Mouse (Mus musculus): ENCODE results near the gene 4930415O20Rik. TPM values are rescaled to one million over a fixed set of nuclear protein-coding genes. Genes with fewer than 3 reads are reported as not detected.

4930415O20Rik gene
- total RNA-seq, 2 experiments from 2014 or later = not detected

DNA sequence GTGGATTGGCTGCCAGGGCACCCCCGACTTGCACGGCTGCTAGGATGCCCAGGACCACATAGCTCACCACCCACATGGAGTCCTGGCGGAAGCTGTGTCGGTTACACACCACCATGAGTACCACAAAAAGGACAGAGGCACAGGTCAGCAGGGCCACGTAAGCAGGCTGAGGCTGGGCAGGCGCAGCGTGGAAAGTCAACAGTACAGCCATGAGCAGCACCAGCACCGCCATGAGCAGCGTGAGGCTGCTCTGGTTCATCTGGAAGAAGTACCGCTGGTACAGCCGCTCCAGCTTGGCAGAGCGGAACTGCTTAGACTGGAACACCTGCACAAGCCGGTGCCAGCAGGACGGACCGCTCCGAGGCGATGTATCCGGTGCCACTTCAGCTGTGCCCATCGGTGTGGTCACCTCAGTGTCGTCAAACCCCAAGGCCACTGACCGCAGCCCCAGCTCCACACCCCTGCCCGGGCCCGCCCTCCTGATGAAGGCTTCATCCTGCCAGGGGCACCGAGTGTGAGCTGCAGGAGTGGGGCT is 33.3 kb downstream of the 4930415O20Rik start:
- DNase-seq (ENCODE audit: low spot score in 2 of 2) = no peak

DNA sequence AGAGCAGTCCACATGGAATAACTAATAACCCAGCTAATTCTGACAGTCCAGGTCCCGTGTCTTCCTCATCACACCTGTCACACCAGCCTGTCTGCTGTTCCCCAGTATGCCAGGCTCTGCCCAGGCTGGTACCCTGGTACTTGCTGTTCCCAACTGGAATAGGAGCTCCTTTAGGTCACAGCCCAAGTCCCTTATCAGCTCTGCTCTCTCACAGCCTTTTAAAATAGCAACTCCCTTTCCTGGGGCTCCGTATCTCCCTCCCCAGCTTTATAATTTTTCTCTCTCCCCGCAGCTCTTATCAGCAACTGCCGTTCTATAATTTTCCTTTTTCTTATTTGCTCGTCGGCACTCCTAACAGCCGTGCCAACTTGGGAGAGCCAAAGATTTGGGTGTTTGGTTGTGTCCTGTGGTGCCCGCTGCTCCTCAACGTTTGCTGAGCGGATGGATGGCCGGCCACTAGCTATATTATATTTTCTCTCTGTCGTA is 35.3 kb downstream of the 4930415O20Rik start:
- DNase-seq (ENCODE audit: low spot score in 2 of 2) = no peak

DNA sequence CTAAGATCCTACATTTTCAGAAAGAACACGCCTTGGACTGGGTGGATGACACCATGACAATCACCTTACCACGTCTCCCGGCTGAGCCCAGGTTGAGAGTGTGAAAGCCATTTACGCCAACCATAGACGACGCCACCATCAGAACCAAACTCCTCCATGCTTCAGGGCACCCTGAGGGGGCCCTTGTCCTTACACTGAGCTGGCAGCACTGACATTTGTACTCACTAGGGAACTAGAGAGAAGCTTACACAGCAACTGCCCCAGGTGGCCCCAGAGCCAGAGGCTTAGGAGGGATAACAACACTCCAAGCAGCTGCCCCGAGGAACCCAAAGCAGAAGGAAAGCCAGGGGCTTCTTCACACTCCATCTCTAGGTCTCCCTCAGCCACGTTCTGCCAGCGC is 35.9 kb downstream of the 4930415O20Rik start:
- DNase-seq (ENCODE audit: low spot score in 2 of 2) = no peak

DNA sequence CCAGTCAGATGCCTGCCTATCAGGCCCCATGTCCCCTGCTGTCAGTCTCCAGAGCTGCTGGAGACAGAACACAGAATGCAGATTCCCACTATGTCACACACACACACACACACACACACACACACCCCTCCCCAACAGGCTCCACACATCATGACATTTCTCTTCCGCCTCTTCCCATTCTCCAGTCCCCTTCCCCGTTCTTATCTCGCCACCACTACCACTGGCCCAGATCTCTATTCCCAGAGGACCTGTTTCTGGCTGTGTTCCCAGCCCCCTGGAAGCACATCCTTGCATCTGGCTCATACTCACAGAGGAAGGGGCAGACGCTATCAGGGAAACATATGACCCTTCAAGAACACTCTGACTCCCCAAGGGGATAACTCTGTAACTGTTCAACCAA is 36.8 kb downstream of the 4930415O20Rik start:
- DNase-seq (ENCODE audit: low spot score in 2 of 2) = no peak

DNA sequence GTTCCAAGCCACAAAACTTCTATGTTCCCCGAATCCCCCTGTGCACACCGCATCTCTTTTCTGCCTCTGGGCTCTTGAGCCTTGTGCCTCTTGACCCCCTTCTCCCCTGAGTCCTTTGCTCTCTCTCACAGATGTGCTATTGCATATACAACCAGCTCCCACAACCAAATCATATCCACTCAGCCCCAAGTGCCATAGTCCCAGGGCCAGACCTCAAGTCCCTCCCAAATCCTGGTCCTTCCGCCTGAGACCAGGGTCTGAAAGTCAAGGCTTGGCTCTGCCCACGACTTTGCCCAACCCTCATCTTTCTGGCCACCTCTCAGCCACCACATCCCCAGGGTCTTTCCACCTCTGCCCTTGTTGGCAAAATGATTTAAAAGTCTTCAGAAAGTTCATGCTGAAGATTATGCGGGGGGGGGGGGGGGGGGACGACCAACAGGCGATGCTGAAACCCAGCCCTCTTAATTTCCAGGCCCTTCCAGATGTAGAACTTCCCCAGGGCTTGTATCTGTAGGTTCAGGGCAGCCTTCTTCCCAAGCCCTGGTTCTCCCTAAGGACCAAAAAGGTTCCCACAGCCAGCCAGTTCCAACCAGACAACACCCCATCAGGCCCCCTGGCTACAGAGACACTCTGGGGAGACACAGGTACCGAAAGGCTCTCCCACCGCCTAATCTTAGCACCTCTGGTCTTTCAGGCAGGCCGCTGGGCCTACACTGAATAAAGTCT is 37.4 kb downstream of the 4930415O20Rik start:
- no peak for DNase-seq (ENCODE audit: low spot score in 2 of 2)

DNA sequence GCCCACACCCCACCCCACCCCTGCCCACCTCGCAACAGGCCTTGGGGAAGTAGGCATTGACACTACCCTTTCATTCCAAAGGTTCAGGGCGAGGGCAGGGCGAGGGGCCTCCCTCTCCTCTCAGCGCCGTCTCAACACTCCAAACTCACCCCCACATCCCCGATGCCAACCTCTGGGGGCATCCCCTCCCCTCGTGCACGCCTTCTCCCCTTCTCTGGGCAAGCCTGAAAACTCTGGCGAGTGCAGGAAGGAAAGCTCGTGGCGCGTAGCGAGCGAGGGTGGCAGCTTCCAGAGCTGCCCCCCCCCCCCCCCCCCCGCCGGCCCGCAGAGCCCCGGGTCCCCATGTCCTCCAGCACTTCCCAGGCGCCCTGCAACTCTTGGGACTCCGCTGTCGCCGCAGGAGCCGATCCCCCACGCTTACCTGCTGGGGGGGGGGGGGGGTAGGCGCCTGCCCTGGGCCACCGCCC is 38.0 kb downstream of the 4930415O20Rik start:
- DNase-seq (ENCODE audit: low spot score in 2 of 2) = no peak

DNA sequence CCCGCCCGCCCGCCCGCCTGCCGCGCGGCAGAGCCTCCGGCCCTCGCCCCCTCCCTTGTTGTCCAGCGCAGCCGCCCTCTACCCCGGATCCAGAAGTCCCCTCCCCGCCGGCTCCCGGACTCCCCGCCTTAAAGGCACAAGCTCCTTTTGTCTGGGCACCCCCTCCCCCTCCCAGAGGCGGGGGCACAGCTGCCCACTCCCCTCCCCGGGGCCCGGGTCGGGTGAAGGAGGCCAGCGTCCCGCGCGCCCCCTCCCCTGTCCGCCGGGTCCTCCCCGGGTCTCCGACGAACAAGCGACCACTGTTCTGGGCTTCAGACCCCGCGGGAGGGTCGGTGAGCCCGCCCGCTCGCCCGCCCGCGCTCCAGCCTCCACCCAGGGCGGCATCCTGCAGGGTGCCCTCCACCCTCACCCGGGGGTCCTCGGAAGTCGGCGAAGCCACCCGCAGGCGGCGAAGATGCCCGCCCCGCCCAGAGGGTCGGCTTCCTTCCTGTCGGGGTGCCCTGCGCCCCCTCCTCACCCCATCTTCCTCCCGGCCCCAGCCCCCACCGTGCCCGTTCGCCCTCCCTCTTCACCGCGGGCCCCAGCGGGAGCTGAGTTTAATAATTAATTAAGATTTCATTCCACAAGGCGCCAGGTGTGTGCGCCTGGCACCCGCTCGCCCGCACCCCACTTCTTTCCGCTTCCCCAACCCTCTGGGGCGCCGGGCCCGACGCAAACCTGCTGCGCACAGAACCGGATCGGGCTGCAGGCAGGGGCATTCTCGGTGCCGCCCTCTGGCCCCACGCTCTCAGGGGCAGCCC is 38.7 kb downstream of the 4930415O20Rik start, which contains the start of gene Adcy6:
TSS of gene Adcy6 (minus strand) at position 746 of the 800 bp plus-strand sequence.
- DNase-seq (ENCODE audit: low spot score in 2 of 2) = peak; percentile 62

DNA sequence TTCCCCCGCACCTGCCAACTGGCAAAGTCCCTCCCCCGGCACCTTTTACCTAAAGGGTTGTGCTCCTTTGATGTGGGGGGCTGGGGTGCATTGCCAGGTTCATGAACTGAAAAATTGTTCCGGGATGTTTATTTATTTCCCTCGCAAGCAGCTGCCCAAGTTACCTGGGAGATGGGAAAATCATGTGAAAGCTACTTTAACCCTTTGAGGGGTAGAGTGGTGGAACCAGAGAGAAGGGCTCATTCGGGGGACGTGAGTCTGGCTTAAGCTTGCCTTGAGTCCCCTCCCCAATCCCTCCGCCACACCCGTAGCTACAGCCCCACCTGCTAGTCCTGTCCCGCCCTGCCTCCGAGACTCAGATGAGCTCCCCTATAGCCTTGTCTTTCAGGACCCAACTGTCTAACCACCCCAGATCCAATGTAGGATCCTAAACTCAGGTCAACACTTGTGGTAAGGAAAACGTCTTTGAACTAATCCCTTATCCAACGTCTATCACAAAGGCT is 39.4 kb downstream of the 4930415O20Rik start:
- no peak for DNase-seq (ENCODE audit: low spot score in 2 of 2)

DNA sequence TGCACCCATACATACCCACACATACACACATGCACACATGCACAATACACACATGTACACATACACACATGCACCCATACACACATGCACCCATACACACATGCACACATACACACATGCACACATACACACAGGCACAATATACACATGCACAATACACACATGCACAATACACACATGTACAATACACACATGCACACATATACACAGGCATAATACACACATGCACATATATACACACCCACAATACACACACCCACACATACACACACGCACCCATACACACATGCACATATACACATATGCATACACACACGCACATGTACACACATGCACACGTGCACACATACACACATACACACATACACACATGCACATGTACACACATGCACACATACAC is 41.4 kb downstream of the 4930415O20Rik start:
- no peak for DNase-seq (ENCODE audit: low spot score in 2 of 2)

DNA sequence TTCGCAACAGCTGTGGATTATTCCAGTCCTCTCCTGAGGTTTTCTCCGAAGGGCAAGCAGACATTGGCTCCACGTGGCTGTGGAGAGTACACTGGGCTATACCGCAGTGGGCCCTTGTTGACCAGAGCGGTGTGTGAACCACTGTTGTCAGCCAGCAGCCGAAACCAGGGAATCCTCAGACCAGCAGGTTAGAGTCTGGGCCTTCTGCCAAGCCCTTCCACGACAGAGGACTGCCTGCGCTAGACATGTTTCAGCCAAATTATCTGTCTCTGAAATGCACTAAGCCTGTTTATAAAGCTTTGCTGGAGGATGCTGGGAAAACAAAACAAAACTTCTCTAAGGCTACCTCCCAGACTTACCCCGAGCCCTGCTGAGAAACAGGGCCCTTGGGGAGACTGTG is 43.7 kb downstream of the 4930415O20Rik start:
- DNase-seq (ENCODE audit: low spot score in 2 of 2) = no peak

DNA sequence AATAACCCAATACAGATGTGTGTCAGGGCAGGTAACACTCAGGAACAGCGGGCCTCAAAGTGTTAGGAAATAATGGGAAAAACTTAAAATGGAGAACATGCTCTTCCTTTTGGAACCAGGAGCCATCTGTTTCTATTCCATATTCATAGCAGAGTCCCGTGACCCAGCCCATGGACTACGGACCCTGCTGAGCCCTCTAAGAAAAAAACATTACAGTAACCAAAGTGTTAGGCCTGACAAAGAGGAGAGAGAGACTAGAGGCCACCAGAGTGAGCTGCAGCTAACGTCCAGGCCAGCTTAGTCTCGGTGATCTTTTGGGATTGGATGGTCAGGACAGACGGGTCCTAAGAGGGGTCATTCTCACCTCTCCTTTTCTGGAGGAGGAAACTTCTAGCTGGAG is 44.2 kb downstream of the 4930415O20Rik start:
- no peak for DNase-seq (ENCODE audit: low spot score in 2 of 2)

DNA sequence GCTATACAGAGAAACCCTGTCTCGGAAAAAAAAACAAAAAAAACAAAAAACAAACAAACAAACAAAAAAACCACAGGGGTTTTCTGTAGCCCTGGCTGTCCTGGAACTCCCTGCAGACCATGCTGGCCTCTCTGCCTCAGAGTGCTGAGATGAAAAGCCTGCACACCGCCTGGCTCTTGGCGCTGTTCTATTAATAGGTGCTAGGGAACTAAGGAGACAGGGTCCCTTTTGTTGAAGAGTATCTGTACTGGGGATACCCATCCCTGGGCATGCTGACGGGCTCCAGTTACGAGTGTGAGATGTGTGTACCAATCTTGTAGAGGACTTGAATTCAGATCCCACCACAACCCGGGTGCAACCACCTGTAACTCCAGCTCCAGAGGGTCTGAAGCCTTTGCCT is 44.9 kb downstream of the 4930415O20Rik start:
- no peak for DNase-seq (ENCODE audit: low spot score in 2 of 2)

DNA sequence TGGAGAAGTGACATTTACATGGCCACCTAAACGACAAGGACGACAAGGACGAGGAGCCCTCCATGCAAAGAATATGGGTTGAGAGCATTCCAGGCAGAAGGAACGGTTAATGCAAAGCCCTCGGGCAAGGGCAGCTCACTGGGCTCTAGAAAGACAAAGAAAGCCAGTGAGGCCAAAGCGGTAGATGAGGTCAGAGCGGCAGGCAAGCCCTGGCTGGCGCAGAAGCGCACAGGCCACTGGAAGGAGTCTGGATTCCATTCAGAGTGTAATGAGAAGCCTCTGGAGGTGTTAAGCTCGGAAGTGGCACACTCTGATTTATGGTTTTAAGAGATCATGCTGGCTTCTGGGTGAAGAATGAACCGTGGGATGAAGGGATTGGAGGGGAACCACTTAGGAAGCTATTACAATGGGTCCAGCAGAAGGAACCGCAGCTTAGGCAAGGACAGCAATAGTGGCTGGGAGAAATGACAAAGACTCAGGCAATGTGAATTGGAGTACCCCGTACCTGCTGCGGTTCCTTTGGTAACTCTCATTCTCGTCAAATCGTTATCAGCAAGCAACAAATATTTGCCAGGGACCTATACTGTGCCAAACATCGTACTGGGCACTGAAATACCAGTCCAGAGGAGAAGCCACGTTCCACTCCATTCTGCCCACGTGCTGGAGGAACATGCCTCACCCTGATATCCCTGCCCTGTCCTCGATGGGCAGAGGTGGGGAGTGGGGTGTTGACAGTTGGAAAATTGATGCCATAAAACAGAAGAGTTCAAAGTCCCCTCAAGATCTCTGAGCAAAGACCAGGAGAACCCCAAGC is 45.8 kb downstream of the 4930415O20Rik start:
- no peak for DNase-seq (ENCODE audit: low spot score in 2 of 2)

DNA sequence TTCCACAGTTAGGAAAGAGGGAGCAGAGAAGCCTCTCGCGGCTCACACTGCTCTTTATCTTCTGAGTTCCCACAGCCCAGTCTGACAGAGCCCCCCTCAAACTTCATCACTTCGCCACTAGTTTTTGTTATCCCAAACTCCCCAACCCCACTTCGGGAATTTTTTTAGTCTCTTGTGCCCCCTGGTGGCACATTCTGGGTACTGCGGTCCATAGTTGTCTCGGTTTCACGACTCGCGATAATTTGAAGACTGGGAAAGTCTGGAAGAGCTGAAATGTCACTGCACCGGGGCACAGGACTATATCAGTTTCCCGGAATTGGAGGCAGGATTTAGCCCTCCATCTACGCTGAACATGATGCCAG is 46.4 kb downstream of the 4930415O20Rik start:
- peak; percentile 65 to 78 for DNase-seq (ENCODE audit: low spot score in 2 of 2)

DNA sequence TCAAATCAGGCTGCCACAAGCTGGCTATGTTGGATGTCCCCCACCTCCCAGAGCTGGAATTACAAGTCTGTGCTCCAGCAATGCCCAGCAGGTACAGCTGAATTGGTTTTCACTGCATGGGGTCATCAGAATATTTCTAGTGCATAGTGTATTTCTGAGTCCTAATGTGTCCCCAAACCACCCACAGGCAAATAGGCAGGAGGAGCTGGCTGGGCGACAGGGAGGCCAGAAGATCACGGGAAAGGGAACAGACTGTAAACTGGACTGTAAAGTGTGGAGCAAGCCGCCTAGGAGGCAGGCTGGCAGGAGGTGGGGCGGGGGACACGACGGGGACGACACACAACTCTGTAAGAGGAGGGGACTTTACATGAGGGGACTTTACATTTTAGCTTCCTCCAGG is 51.4 kb downstream of the 4930415O20Rik start:
- no peak for DNase-seq (ENCODE audit: low spot score in 2 of 2)

DNA sequence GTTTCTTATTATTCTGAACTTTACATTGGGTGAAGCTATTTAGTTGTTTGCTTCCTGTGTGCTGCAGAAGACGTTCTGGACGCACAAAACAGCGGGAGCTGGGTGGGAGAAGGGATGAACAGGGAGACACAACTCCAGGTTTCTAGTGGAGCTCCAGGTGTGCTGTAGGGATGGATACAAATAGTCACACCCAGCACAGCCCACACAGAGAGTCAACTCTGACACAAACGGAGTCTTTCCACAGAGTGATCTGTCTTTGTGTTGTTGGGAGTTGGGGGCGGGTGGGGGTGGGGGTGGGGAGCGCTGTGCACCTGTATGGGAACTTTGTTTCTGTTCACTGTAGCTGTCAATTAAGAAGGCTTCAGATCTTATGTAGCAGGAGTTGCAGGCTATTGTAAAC is 51.9 kb downstream of the 4930415O20Rik start:
- DNase-seq (ENCODE audit: low spot score in 2 of 2) = no peak

DNA sequence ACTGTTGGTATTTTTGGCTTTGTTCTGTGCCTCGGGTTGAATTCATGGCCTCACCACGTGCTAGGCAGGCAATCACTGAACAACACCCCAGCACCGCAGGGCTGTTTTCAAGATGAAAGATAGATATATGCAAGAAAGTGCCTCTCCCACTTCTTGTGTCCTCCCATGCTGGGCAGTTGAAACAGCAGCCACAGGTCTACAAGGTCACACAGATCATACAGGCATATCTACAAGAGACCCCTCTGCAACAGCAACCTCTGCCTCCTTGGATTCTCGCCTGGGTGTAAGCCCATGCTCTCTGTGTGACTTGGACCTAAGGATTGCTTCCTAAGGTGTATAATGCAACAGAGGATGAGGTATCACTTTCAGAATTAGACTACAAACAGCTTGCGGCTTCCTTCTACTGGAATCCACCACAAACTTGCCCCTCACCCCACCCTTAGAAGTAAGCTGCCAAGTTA is 52.6 kb downstream of the 4930415O20Rik start:
- no peak for DNase-seq (ENCODE audit: low spot score in 2 of 2)

DNA sequence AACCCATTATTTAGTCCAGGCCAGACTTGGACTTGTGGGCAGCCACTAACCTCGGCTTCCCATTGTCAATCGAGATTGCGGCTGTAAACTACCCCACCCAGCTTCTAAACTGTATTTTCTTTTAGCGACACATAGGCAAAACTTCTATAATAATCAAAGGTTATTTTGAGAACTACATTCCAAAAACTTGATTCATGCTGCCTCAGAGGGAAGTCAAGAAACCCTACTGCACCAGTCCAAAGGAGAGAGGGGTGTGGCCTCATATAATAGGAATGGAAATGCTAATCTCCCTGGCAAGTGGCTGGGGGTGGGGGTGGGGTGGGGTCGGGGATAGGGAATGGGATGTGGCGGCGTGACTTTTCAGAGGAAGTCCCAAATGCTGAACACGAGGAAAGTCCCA is 55.3 kb downstream of the 4930415O20Rik start:
- no peak for DNase-seq (ENCODE audit: low spot score in 2 of 2)

DNA sequence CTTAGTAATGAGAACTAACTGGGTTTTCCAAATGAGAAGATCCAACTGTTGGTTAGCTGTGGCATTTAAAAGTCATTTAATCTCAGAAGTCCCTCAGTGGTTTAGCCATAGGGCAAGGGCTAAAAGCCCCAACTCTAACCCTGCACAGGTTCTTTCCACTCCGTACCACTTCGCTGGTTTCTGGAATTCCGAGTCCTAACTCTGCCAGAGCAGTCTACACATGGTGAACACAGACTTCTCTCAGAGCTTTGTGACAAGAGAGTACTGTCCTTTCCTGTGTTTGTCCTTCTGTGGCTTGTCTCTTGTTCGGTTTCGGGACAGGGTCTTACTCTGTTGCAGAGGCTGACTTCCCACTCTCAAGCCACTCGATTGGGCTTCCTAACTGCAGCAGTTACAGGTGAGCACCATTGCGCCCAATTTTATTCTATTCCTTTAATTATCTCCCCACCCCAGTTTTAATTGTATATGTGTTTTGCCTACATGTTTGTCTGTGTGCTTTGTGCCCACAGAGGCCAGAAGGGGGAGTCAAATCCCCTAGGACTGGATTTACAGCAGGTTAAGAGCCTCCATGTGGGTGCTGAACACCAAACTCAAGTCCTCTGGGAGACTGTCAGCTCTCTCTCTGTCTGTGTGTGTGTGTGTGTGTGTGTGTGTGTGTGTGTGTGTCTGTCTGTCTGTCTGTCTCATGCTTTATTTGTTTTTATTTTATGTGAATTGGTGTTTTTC is 55.8 kb downstream of the 4930415O20Rik start:
- DNase-seq (ENCODE audit: low spot score in 2 of 2) = no peak

DNA sequence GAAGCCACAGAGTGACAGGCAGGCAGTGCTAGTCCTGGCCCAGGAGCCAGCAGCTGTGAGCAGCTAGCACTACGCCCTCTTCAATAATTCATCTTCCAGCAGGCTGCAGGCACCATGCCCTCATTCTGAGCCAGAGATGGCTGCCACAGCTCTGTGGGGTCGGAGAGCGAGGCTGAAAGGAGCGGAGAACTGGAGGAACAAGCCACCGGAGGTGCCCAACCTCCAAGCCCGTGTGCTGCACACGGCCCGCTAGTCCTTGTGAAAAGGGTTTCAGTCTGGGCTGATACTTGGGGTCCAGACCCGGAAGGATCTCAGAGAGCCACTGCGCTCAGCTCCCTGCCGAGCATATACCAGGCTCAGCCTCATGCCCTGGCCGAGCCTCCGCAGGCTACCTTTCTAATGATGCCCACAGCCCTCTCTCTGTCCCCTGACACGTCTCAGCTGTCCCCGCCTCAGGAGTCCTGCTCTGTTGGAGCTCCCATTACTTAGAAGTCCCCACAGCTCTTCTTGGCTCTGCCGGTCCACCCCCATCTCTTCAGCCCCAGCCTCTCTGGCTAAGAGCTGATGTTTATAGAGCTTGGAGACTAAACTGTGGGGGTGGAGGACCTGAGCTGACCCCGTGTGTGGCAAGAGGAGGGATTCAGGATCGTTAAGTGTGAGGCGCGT is 57.9 kb downstream of the 4930415O20Rik start:
- no peak for DNase-seq (ENCODE audit: low spot score in 2 of 2)

Measured in layer of hippocampus, adult 18-20 months (tissue).